Mouse (Mus musculus) T-helper 2 cell (primary cell): Measurements from ENCODE around the gene Gnl3l.

Experiments used
- in situ Hi-C: fragments of 300-600 bp; cut with MboI, MseI; formaldehyde crosslinking; loops from one replicate; pipeline ENCODE4 v1.15.1; 2025; ENCODE audit warnings: high pct_unique_total_duplicates

Gene Gnl3l

DNA sequence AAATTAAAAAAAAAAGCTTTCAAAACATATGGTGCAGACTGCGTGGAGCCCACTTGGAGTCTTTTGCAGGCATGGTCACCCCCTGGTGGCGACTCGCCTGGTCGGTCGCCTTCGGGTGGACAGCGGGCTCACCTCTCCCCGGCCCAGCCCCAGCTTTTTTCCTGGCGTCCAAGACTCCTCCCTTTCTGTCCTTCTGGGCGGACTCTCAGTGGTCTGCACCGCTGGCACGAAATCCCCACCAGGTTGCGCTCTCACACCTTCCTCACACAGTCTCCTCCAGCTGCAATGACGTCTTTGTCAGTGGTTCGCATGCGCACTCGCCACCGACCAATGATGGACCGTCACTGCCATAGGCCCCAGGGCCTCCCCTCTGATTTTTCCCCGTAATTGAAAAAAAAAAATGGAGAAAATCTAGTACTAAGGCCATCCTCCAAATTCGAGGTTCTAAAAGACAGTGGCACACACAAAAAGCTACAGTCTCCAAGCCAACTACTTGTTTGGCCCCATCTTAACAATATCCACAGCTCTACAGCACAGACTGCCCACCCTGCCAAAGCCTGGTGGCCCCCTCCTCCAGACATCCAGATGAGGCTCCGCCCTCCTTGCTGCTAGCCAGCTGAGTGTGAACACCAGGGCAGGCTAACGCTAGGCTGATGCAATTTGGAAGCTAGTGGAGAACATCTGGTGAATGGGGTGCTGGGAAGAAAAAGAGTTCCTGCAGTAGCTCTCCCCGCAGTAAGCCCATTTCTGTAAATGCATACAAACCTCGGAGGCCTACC lies 60.4 kb downstream of the Gnl3l start:
- in situ Hi-C loops, result loop anchor here (25.0 kb wide), 1 partner anchor 444 kb away; no protein-coding TSS in a partner anchor

DNA sequence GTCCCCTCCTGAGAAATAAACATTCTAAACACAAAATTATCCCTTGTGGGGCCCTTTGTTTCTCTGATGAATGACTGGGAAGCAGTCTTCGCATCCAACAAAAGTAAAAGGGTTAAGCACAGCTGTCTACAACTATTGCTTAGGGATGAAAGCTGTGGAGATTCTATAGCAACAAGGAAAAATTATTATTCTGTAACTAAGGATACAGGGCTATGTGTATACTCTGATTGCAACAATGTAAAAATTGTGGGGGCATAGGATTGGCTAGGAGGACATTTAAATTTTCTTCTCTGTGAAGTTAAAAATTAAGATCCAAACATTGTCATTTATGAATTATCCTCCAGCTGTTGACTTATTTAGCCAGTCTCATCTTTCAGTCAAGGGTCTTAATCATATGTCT lies 61.1 kb downstream of the Gnl3l start:
- in situ Hi-C loops, result loop anchor here (25.0 kb wide), 1 partner anchor 444 kb away; no protein-coding TSS in a partner anchor

DNA sequence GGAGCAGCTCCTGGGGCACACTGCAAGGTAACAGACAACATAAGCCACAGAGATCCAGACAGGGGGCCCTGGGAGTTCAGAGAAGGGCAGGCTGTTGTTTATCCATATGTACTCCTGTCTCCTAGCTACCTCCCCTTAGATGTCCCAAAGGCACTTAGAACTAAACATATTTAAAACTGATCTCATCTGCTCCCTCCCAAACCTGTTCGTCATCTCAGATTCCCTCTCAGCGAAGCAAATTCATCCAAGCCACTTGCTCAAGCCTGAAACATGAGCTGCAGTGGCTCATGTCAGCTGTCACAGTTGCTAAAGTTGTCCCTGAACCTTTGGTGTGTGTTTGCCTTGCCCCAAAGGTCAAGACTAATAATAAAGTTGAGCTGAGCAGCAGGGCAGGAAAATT lies 61.7 kb downstream of the Gnl3l start:
- in situ Hi-C loops, result loop anchor here (25.0 kb wide), 1 partner anchor 443 kb away; no protein-coding TSS in a partner anchor

DNA sequence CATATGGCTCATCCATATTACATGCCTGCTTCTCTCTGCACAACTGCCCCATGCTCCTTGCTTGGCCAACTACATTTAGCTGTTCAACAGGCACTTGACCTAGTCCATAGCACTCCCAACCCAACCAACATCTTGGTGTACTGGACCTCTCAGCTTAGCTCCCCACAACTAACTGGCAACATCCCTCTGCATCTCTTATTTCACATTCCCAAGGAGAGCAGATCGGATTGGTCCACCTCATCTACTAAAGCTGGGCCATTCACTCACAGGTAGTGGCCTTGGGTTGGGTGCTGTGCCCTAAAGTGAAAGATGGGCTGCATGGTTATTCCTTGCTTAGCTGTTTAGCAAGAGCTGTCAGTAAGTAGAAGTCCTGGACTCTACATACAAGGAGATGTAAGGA lies 62.4 kb downstream of the Gnl3l start:
- in situ Hi-C loops, result loop anchor here (25.0 kb wide), 1 partner anchor 442 kb away; no protein-coding TSS in a partner anchor
